Mouse (Mus musculus) midbrain, embryonic 14.5 days (tissue): ENCODE data around the gene Ptms. TPM values are rescaled to one million over a fixed set of nuclear protein-coding genes. Genes with fewer than 3 reads are reported as not detected.

Experiments used
- ATAC-seq: fragments of 200-750 bp; cut with Nextera tagmentation; 2 replicates; pipeline ENCODE4 v1.8.0; 2017; ENCODE audit warnings: moderate number of reproducible peaks, moderate library complexity; ENCODE audit not compliant: low FRiP score, low TSS enrichment
- DNase-seq: peaks from one replicate; pipeline ENCODE4 v3.0.0-alpha.2; 2015
- H3K27ac ChIP-seq: fragments of 300-500 bp; sonication (generic); replicated peaks from 2 replicates; pipeline ENCODE4 v1.5.1; 2014; ENCODE audit warnings: mild to moderate bottlenecking, low read depth, low read length, moderate library complexity
- H3K27me3 ChIP-seq: fragments of 300-500 bp; sonication (generic); 2 replicates; pipeline ENCODE4 v1.6.1; 2014; ENCODE audit warnings: low read length, control low read depth, mixed read lengths; ENCODE audit not compliant: control insufficient read depth, insufficient read depth
- H3K36me3 ChIP-seq: fragments of 300-500 bp; sonication (generic); 2 replicates; pipeline ENCODE4 v1.6.1; 2014; ENCODE audit warnings: low read length, control low read depth; ENCODE audit not compliant: control insufficient read depth, insufficient read depth
- H3K4me1 ChIP-seq: fragments of 300-500 bp; sonication (generic); 2 replicates; pipeline ENCODE4 v1.6.1; 2014; ENCODE audit warnings: mild to moderate bottlenecking, antibody characterized with exemption, low read length, control low read depth; ENCODE audit not compliant: control insufficient read depth, insufficient read depth
- H3K4me2 ChIP-seq: fragments of 300-500 bp; sonication (generic); 2 replicates; pipeline ENCODE4 v1.6.1; 2014; ENCODE audit warnings: mild to moderate bottlenecking, low read length, moderate library complexity
- H3K4me3 ChIP-seq: fragments of 300-500 bp; sonication (generic); replicated peaks from 2 replicates; pipeline ENCODE4 v1.5.1; 2014; ENCODE audit warnings: low read depth, low read length
- H3K9ac ChIP-seq: fragments of 300-500 bp; sonication (generic); replicated peaks from 2 replicates; pipeline ENCODE4 v1.6.1; 2014; ENCODE audit warnings: mild to moderate bottlenecking, low read length, moderate library complexity
- H3K9me3 ChIP-seq: fragments of 300-500 bp; sonication (generic); 2 replicates; pipeline ENCODE4 v1.6.1; 2016; ENCODE audit warnings: low read length, control low read depth, mixed read lengths; ENCODE audit not compliant: control insufficient read depth
- WGBS: fragments of 180-500 bp; shearing (Covaris S2); extraction: QIAGEN DNeasy Blood & Tissue Kit; methylation state at CpG from one replicate; pipeline ENCODE4 v1.1.7; 2014; 5-methylcytosine and 5-hydroxymethylcytosine counted together
- polyA plus RNA-seq: library from polyadenylated mRNA; unstranded; fragments of >200 nt; fragmentation: Nextera tagmentation; extraction: Ambion mirVana; gene quantifications from 2 replicates; pipeline ENCODE4 v1.2.1, GENCODE M21; 2014

Ptms gene
- polyA plus RNA-seq, 1 experiment from 2014 or later, result 749 TPM

- Histone ChIP-seq H3K4me3 (no peak overlapping the region), H3K9me3 (no peaks in the 10 kb centered on the region), H3K4me1 (peaks cover 36% of the 10 kb centered on the region), H3K4me2 (no peak overlapping the region), H3K27me3 (no peaks in the 10 kb centered on the region), H3K9ac (peak overlapping the region; percentile 40; the same call in 1 of the 2 replicates), H3K27ac (peak overlapping the region; percentile 32; the same call in 1 of the 2 replicates), H3K36me3 (peaks cover 5% of the 10 kb centered on the region)
- 55% methylated on average over 18 of the region's 18 CpGs for WGBS
- DNase-seq, result no peak
- ATAC-seq, result no peak
Observed at GRCm38 (mm10) chr6:124865766-124866362, 54.0 kb downstream of the Ptms start.

Other genes starting within 250 kb of the Ptms start
- gene Emg1, start 207.9 kb downstream of the Ptms start, polyA plus RNA-seq, result 111 and 120 TPM in 2 replicates
- 249 and 250 TPM in 2 replicates for gene Phb2, start 207.8 kb downstream of the Ptms start, polyA plus RNA-seq
- gene Ptpn6, start 181.4 kb downstream of the Ptms start, polyA plus RNA-seq, result 2.1 and 5.6 TPM in 2 replicates
- 689 and 844 TPM in 2 replicates for gene Grcc10, start 178.7 kb downstream of the Ptms start, polyA plus RNA-seq
- not detected in 2 replicates for gene Gm45234, start 164.1 kb downstream of the Ptms start, polyA plus RNA-seq
- 24.4 and 32.3 TPM in 2 replicates for gene Atn1, start 163.6 kb downstream of the Ptms start, polyA plus RNA-seq
- gene Eno2, start 150.4 kb downstream of the Ptms start, polyA plus RNA-seq, result 64.3 and 83.3 TPM in 2 replicates
- gene Lrrc23, start 140.4 kb downstream of the Ptms start, polyA plus RNA-seq, result 1.4 and 3.2 TPM in 2 replicates
- gene Spsb2, start 111.4 kb downstream of the Ptms start, polyA plus RNA-seq, result 5.9 and 6.3 TPM in 2 replicates
- gene Tpi1, start 105.8 kb downstream of the Ptms start, polyA plus RNA-seq, result 343 and 349 TPM in 2 replicates
- gene Usp5, start 90.6 kb downstream of the Ptms start, polyA plus RNA-seq, result 184 and 191 TPM in 2 replicates
- 25.0 and 43.7 TPM in 2 replicates for gene Cdca3, start 90.6 kb downstream of the Ptms start, polyA plus RNA-seq
- gene Gnb3, start 79.8 kb downstream of the Ptms start, polyA plus RNA-seq, result 1.7 and 4.5 TPM in 2 replicates
- gene P3h3, start 62.4 kb downstream of the Ptms start, polyA plus RNA-seq, result 13.9 and 15.7 TPM in 2 replicates
- 14.7 and 34.9 TPM in 2 replicates for gene Gpr162, start 56.1 kb downstream of the Ptms start, polyA plus RNA-seq
- 0.11 and 0.27 TPM in 2 replicates for gene Cd4, start 31.9 kb downstream of the Ptms start, polyA plus RNA-seq
- gene Lag3, start 8.4 kb downstream of the Ptms start, polyA plus RNA-seq, result 3.3 and 3.5 TPM in 2 replicates
- gene Mlf2, start 11.3 kb upstream of the Ptms start, polyA plus RNA-seq, result 535 and 570 TPM in 2 replicates
- 85.6 and 85.9 TPM in 2 replicates for gene Cops7a, start 45.4 kb upstream of the Ptms start, polyA plus RNA-seq
- 43.2 and 57.1 TPM in 2 replicates for gene Pianp, start 76.6 kb upstream of the Ptms start, polyA plus RNA-seq
- 13.7 and 16.2 TPM in 2 replicates for gene Zfp384, start 89.0 kb upstream of the Ptms start, polyA plus RNA-seq
- 132 and 144 TPM in 2 replicates for gene Ing4, start 119.7 kb upstream of the Ptms start, polyA plus RNA-seq
- 16.3 and 16.7 TPM in 2 replicates for gene Acrbp, start 129.6 kb upstream of the Ptms start, polyA plus RNA-seq
- 0.45 and 0.77 TPM in 2 replicates for gene Lpar5, start 147.8 kb upstream of the Ptms start, polyA plus RNA-seq
- 70.7 and 90.6 TPM in 2 replicates for gene Chd4, start 175.9 kb upstream of the Ptms start, polyA plus RNA-seq
- 42.7 and 46.3 TPM in 2 replicates for gene Nop2, start 211.8 kb upstream of the Ptms start, polyA plus RNA-seq
- 15.8 and 18.2 TPM in 2 replicates for gene Iffo1, start 225.1 kb upstream of the Ptms start, polyA plus RNA-seq
- gene Gapdh, start 246.4 kb upstream of the Ptms start, polyA plus RNA-seq, result 1,501 and 1,547 TPM in 2 replicates